Mouse (Mus musculus) large intestine, adult 2 months (tissue): ENCODE data around the gene Bud31. TPM values are rescaled to one million over a fixed set of nuclear protein-coding genes. Genes with fewer than 3 reads are reported as not detected.
"Not testable (repeated sequence)": the region's sequence is repeated elsewhere in the genome, so short reads cannot be mapped to it uniquely, and the experiment has no call there.

ENCODE experiments used
- DNase-seq: peaks from one replicate; pipeline ENCODE4 v3.0.0-alpha.2; 2012; ENCODE audit warnings: low read depth, low spot score
- WGBS: fragments of 180-500 bp; shearing (Covaris S2); methylation state at CpG from one replicate; pipeline ENCODE4 v1.1.7; 2018; 5-methylcytosine and 5-hydroxymethylcytosine counted together
- polyA plus RNA-seq: library from polyadenylated mRNA; depleted of rRNA; stranded (reverse); fragments of >200 nt; gene quantifications from 2 replicates; pipeline ENCODE4 v1.2.3, GENCODE M21; 2012

Gene Bud31
- polyA plus RNA-seq, 1 experiment = 82.2 TPM

DNA sequence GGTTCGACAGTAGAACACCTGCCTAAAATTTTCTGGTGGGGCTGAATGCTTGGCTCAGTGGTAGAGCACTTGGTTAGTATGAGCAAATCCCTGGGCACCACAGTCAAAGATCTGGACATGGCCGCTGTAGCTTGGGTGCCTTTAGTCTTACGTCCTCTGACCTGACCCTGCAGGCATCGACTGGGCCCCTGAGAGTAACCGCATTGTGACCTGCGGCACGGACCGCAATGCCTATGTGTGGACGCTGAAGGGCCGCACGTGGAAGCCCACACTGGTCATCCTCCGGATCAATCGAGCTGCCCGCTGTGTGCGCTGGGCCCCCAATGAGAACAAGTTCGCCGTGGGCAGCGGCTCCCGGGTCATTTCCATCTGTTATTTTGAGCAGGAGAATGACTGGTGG lies 16.8 kb upstream of the Bud31 start:
- DNase-seq = no peak
- WGBS = 92% methylated on average over 19 of the region's 19 CpGs

DNA sequence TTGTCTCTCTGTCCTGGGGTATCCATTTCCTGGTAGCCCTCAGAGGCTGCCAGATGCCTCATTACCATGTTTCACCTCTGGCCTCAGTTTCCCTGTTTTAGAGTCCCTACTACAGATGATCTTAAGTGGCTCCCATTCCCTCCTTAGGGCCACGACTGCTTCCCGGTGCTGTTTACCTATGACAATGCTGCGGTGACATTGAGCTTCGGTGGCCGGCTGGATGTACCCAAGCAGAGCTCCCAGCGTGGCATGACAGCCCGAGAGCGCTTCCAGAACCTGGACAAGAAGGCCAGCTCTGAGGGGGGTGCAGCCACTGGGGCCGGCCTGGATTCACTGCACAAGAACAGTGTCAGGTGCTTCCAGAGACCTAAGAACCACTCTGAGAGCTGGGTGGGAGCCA lies 13.6 kb upstream of the Bud31 start:
- DNase-seq = no peak
- 90% methylated on average over 9 of the region's 9 CpGs for WGBS

DNA sequence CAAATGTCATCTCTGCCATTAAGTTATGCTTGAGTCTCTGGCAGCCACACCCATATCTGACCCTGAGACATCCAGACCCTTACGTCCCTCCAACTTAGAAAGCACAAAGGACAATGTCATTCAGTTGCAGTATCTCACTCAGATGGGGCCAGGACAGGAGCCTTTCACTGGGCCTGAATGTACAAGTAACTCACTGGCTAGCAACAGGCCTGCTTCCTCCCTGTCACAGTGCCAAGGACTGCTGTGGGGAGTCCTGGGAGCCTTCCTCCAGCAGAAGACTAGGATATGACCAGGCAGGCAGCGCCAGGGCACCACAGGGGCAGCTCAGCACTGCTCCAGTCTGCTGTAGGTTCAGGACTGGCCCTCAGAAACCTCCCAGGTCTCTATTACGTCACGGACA lies 11.0 kb upstream of the Bud31 start:
- no peak for DNase-seq
- WGBS = 87% methylated on average over 4 of the region's 4 CpGs

DNA sequence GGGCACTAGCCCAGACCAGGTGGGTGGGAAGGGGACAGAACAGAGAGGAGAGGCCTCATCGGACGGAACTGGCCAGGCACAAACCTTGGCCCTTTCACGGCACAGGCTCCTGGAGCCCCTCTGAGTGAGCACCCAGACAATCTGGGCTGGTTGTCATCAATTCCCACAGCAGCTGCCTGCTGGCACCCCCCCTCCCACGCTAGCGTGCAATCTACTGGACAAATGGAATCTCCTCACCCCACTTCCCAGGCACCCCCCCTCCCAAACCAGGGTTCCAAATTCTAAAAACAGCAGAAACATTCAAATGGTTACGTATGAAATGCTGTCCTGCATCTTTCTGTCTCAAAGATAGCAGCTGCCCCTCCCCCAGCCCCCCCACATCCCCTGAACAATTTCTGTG lies 10.4 kb upstream of the Bud31 start:
- whole genome bisulfite sequencing = 82% methylated on average over 4 of the region's 6 CpGs
- DNase-seq = not testable (repeated sequence)

DNA sequence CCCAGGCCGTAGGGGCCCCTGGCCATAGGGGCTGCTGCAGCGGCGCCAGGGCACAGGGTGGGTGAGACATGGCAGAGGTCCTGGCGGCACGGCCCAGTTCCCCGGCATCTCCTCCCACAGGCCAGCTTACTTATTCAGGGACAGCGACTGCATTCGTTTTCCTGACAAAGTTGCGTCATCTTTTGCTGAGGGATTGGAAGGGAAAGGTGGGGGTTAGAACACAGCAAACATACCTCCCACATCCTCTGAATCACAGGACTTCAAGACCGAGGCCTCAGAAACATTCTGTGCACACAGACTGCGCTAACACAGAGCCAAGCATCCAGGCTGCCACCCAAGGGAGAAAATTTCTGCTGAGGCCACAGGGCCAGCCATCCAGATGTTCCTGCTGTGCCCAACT lies 10.0 kb upstream of the Bud31 start:
- DNase-seq = no peak
- WGBS = 73% methylated on average over 11 of the region's 11 CpGs

DNA sequence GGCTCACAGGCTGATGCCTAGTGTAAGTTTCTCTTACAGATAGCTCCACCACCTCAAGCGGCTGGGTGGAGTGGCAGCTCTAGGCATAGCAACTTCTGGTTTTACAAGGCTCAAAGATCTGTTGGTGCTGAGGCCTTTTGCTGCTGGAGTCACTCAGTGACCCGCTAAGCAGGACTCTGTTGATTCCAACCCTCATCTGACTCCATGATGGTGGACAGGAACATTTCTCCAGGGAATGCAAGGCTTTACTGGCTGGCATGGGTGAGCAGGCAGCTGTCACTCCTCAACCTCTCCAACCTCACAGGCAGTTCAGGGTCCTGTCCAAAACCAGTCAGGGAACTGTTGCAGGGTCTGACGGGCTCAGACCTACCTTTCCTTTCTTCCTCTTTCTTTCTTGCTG lies 9.2 kb upstream of the Bud31 start:
- no peak for DNase-seq
- 62% methylated on average over 3 of the region's 3 CpGs for WGBS

- 90% methylated on average over 6 of the region's 6 CpGs for WGBS
- not testable (repeated sequence) for DNase-seq
Measured at GRCm38 (mm10) chr5:145133275-145133674, 6.9 kb upstream of the Bud31 start.

- WGBS = 2% methylated on average over 6 of the region's 6 CpGs
- DNase-seq = no peak
Measured at GRCm38 (mm10) chr5:145138836-145139235, 1.3 kb upstream of the Bud31 start.

DNA sequence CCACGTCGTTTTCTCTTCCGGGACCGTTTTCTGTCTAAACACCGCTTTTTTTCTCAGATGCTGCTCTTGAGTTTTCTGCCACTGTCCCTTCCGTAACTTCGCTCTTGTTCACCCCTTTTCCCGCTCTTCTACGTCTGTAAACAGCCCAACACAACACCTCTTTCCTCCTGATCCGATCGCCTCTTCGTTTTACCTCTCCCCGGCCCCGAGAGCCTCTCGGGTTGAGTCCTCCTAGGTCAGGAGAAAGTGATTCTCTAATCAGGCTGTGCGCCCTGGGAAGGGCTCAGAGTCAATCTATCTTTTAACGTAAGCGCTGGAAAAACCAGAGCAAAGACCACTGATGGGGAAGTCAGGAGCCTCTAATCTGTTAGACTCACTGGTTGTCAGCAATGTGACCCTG lies 449 bp downstream of the Bud31 start:
- DNase-seq = no peak
- under 1% methylated on average over 18 of the region's 18 CpGs for whole genome bisulfite sequencing

DNA sequence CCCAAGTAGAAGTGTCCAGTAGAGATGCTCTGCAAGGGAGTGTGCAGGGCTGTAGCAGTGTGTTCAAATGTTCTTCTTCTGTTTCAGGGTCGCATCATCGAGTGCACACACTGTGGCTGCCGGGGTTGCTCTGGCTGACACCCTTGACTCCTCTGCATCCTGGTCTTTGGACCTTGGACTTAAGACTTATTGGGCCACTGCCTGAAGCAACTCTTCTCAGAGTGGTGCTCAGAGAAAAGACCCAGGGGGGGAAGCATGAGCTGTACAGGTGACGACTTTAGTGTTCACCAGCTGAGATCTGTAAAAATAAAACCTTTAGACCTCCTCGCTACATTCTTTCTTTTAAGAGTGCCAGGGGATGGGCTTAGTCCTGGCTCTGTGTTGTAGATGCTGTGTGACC lies 7.6 kb downstream of the Bud31 start:
- DNase-seq = no peak
- WGBS = 73% methylated on average over 5 of the region's 5 CpGs

GRCm38 (mm10) chr5:145149294-145149693 lies 9.1 kb downstream of the Bud31 start:
- DNase-seq = no peak
- WGBS = 91% methylated on average over 6 of the region's 6 CpGs

- WGBS = 93% methylated on average over 5 of the region's 5 CpGs
Measured at GRCm38 (mm10) chr5:145152690-145153089, 12.5 kb downstream of the Bud31 start.

GRCm38 (mm10) chr5:145161361-145161760 lies 21.2 kb downstream of the Bud31 start:
- 94% methylated on average over 14 of the region's 14 CpGs for WGBS
- DNase-seq = no peak

More at GRCm38 (mm10) chr5:145152690-145153089, 12.5 kb downstream of the Bud31 start:
- no peak for DNase-seq

DNA sequence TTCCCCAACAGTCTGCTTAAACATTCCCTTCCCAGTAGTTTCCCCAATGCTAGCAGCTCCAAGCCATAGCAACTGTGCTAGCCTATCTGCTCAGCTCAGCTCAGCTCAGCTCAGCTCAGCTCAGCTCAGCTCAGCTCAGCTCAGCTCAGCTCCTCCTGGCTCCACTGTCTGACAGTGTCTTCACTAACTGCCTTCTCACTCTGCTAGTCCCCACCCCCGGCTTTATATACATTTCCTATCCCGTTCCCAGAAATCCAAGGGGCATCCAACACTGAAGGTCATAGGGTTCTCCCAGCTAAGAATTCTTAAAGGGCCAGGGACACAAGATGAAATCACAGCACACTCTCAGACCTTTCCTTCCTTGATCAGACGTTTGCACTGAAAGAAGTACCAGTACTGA lies 24.5 kb downstream of the Bud31 start:
- no peak for DNase-seq
- 37% methylated on average over 3 of the region's 3 CpGs for WGBS

DNA sequence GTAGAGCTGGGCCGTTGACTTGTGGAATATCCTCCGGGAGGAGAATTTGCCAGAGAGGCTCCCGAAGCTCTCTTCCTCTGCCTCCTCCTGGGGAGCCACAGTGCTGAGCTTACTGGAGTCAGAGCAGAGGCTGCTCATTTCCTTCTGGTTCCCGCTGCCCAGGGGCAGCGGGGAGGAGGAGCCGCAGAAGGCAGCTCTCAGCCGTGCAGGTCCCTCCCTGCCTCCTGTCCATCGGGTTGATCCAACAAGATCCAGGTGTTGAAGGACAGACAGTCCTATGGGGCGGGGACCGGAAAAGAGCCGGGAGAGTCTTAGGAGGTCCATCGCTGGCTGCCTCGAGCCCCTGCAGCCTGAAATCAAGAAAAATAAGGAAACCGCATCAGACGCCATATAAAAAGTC lies 25.0 kb downstream of the Bud31 start:
- WGBS = 74% methylated on average over 15 of the region's 15 CpGs
- no peak for DNase-seq

DNA sequence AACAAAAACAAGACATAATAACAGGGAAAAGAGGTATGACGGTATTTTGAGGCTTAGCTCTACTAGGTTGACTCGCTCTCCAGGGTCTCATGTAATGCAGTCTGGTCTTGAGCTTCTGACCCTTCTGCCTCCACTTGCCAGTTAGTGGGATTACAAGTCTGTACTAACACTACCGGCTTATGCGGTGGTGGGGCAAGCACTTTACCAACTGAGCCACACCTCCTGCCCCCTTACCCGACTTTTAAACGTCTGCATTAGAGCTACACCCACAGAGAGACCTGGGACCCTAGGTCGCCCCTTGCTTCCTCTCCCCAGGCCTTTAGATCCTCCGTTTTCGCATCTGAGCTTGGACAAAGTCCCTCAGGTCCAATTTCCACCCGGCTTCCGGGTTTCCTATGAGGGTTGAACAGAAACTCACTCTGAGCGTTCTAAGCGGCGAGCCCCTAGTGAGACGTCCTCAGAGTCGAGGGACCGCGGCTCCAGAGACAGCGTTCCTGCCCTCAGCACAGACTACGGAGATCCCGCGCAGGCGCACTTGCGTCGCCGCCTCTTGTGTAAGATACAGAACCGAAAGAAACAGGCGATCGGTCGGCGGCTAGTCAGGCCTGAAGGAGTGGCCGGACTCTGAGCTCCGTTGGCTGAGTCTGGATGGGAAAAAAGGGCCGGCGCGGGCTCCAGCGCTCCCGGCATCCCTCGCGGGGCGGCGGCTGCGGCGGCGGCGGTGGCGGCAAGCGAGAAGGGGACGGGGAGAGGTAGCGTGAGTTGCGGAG lies 26.6 kb downstream of the Bud31 start, which contains the start of the genes Ptcd1 and Cpsf4:
Gene Ptcd1 (minus strand): TSS at position 573 of the 770 bp plus-strand sequence.
Gene Cpsf4 (plus strand): TSS at position 678 of the 770 bp plus-strand sequence.
- WGBS = under 1% methylated on average over 51 of the region's 51 CpGs
- peak; percentile 97 for DNase-seq

GRCm38 (mm10) chr5:145167306-145167661 lies 27.1 kb downstream of the Bud31 start:
- under 1% methylated on average over 28 of the region's 28 CpGs for WGBS
- no peak for DNase-seq

DNA sequence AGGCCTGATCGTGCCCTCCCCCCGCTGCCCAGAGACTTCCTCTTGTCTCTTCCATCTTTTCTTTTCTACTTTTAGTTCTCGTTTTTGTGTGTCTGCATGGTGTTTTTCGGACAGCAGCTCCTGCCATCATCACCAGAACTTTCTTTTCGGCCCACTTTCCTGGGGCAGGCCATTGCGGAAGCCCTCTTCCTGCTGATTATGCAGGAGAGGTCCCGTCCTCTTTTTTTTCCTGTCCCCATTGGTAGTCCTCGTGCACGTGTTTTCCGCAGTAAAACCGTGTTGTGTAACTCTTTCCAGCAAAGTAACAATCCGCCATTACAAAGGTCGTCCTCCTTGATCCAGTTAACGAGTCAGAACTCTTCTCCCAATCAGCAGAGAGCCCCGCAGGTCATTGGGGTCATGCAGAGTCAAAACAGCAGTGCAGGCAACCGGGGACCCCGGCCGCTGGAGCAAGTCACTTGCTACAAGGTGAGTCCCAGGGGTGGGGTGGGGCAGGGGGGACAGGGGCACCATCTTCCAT lies 38.4 kb downstream of the Bud31 start:
- 82% methylated on average over 18 of the region's 18 CpGs for WGBS

GRCm38 (mm10) chr5:145185244-145185643 lies 45.1 kb downstream of the Bud31 start:
- no peak for DNase-seq
- WGBS = 85% methylated on average over 2 of the region's 2 CpGs

More for the DNA sequence above, 38.4 kb downstream of the Bud31 start:
- no peak for DNase-seq

DNA sequence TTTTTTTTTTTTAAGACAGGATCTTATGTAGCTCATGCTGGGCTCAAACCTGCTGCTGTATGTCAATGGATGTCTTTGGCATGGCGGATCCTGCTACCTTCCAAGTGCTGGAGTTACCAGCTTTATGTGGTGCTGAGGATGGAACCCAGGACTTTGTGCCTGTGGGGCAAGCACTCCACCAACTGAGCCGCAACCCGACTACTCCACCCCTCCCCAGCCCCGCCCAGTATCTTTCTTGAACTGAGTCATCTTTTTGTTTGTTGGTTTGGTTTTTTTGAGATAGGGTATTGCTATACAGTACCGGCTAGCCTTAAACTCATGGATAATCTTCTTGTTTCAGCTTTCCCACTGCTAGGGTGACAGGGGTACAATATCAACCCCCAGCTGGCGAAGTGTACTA lies 49.3 kb downstream of the Bud31 start:
- DNase-seq = no peak
- WGBS = 72% methylated on average over 6 of the region's 6 CpGs

GRCm38 (mm10) chr5:145190373-145190772 lies 50.2 kb downstream of the Bud31 start:
- DNase-seq = no peak
- 12% methylated on average over 5 of the region's 5 CpGs for WGBS
